Mouse (Mus musculus): ENCODE measurements around the gene Wfikkn2.

The Wfikkn2 gene

GRCm38 (mm10) chr11:94261585-94262370 lies 16.0 kb upstream of the Wfikkn2 start:
- no peak for DNase-seq

- no peak for DNase-seq
These were observed 14.0 kb upstream of the Wfikkn2 start for GRCm38 (mm10) chr11:94259814-94260213.

GRCm38 (mm10) chr11:94257987-94258386 lies 12.2 kb upstream of the Wfikkn2 start:
- no peak for DNase-seq

- no peak for DNase-seq
These were observed 9.9 kb upstream of the Wfikkn2 start for GRCm38 (mm10) chr11:94255733-94256132.

GRCm38 (mm10) chr11:94253691-94254090 lies 7.9 kb upstream of the Wfikkn2 start:
- no peak for DNase-seq

- no peak for DNase-seq
These were observed 7.4 kb upstream of the Wfikkn2 start for GRCm38 (mm10) chr11:94253156-94253555.

GRCm38 (mm10) chr11:94246789-94247061 lies 920 bp upstream of the Wfikkn2 start:
- DNase-seq, result no peak

- no peak for DNase-seq
These were observed 1.4 kb downstream of the Wfikkn2 start for GRCm38 (mm10) chr11:94244385-94244784.

GRCm38 (mm10) chr11:94243422-94244180 lies 2.2 kb downstream of the Wfikkn2 start:
- no peak for DNase-seq

- DNase-seq, result no peak
These were observed 2.9 kb downstream of the Wfikkn2 start for GRCm38 (mm10) chr11:94242760-94243421.

GRCm38 (mm10) chr11:94239706-94240105 lies 6.1 kb downstream of the Wfikkn2 start:
- DNase-seq, result no peak

- no peak for DNase-seq
These were observed 7.0 kb downstream of the Wfikkn2 start for GRCm38 (mm10) chr11:94238786-94239185.

- DNase-seq, result peak; percentile 69
These were observed 9.7 kb downstream of the Wfikkn2 start for GRCm38 (mm10) chr11:94236074-94236473.

GRCm38 (mm10) chr11:94234857-94235256 lies 10.9 kb downstream of the Wfikkn2 start:
- no peak for DNase-seq

- no peak for DNase-seq
These were observed 11.4 kb downstream of the Wfikkn2 start for GRCm38 (mm10) chr11:94234380-94234779.

- no peak for DNase-seq
These were observed 12.4 kb downstream of the Wfikkn2 start for GRCm38 (mm10) chr11:94233405-94233804.

GRCm38 (mm10) chr11:94231821-94232552 lies 13.8 kb downstream of the Wfikkn2 start:
- no peak for DNase-seq

- DNase-seq, result no peak
These were observed 15.6 kb downstream of the Wfikkn2 start for GRCm38 (mm10) chr11:94230244-94230643.

GRCm38 (mm10) chr11:94229207-94229960 lies 16.4 kb downstream of the Wfikkn2 start:
- DNase-seq, result no peak

GRCm38 (mm10) chr11:94228416-94228815 lies 17.4 kb downstream of the Wfikkn2 start:
- no peak for DNase-seq

GRCm38 (mm10) chr11:94225985-94226384 lies 19.8 kb downstream of the Wfikkn2 start:
- peak; percentile 89 for DNase-seq

- no peak for DNase-seq
These were observed 22.3 kb downstream of the Wfikkn2 start for GRCm38 (mm10) chr11:94223531-94223930.

All from kidney, adult 9 months (tissue).